Mouse (Mus musculus): ENCODE measurements around the gene Zfp704. TPM values are rescaled to one million over a fixed set of nuclear protein-coding genes. Genes with fewer than 3 reads are reported as not detected.

The Zfp704 gene
- polyA plus RNA-seq, 1 experiment from 2014 or later = 12.0 TPM

- no peak overlapping the region for H3K4me3 ChIP-seq (replicated peaks)
- ATAC-seq (ENCODE audit: low FRiP score) = no peak
- no peak overlapping the region for H3K4me2 ChIP-seq
- H3K36me3 ChIP-seq = no peaks in the 10 kb centered on the region
- H3K4me1 ChIP-seq = peaks cover 15% of the 10 kb centered on the region
- no peaks in the 10 kb centered on the region for H3K27me3 ChIP-seq (replicated peaks)
- H3K9ac ChIP-seq (replicated peaks) = no peak overlapping the region
- H3K27ac ChIP-seq (replicated peaks) = no peak overlapping the region
- 83% methylated on average over 8 of the region's 8 CpGs for WGBS
- no peaks in the 10 kb centered on the region for H3K9me3 ChIP-seq (replicated peaks)
These were observed 57.6 kb downstream of the Zfp704 start for GRCm38 (mm10) chr3:9552332-9552731.

- no peak overlapping the region for H3K27ac ChIP-seq (replicated peaks)
- no peak overlapping the region for H3K4me2 ChIP-seq
- no peaks in the 10 kb centered on the region for H3K27me3 ChIP-seq (replicated peaks)
- H3K9ac ChIP-seq (replicated peaks) = no peak overlapping the region
- no peak for ATAC-seq (ENCODE audit: low FRiP score)
- H3K36me3 ChIP-seq = no peaks in the 10 kb centered on the region
- 82% methylated on average over 1 of the region's 1 CpGs for WGBS
- H3K4me3 ChIP-seq (replicated peaks) = no peak overlapping the region
- H3K4me1 ChIP-seq = peaks cover 23% of the 10 kb centered on the region
- no peaks in the 10 kb centered on the region for H3K9me3 ChIP-seq (replicated peaks)
These were observed 59.0 kb downstream of the Zfp704 start for GRCm38 (mm10) chr3:9550930-9551329.

- no peak overlapping the region for H3K9ac ChIP-seq (replicated peaks)
- H3K27ac ChIP-seq (replicated peaks) = no peak overlapping the region
- 83% methylated on average over 5 of the region's 5 CpGs for WGBS
- H3K36me3 ChIP-seq = no peaks in the 10 kb centered on the region
- no peak overlapping the region for H3K4me3 ChIP-seq (replicated peaks)
- H3K27me3 ChIP-seq (replicated peaks) = no peaks in the 10 kb centered on the region
- H3K9me3 ChIP-seq (replicated peaks) = no peaks in the 10 kb centered on the region
- H3K4me2 ChIP-seq = no peak overlapping the region
- ATAC-seq (ENCODE audit: low FRiP score) = no peak
- peaks cover 23% of the 10 kb centered on the region for H3K4me1 ChIP-seq
These were observed 60.1 kb downstream of the Zfp704 start for GRCm38 (mm10) chr3:9549815-9550214.

GRCm38 (mm10) chr3:9548188-9548587, 61.7 kb downstream of the Zfp704 start:
- H3K9ac ChIP-seq (replicated peaks) = no peak overlapping the region
- H3K4me2 ChIP-seq = no peak overlapping the region
- WGBS = 49% methylated on average over 10 of the region's 10 CpGs
- H3K9me3 ChIP-seq (replicated peaks) = no peaks in the 10 kb centered on the region
- no peak for ATAC-seq (ENCODE audit: low FRiP score)
- H3K36me3 ChIP-seq = no peaks in the 10 kb centered on the region
- H3K27ac ChIP-seq (replicated peaks) = no peak overlapping the region
- no peak overlapping the region for H3K4me3 ChIP-seq (replicated peaks)
- peaks cover 23% of the 10 kb centered on the region for H3K4me1 ChIP-seq
- H3K27me3 ChIP-seq (replicated peaks) = no peaks in the 10 kb centered on the region

- peaks cover 18% of the 10 kb centered on the region for H3K4me1 ChIP-seq
- H3K36me3 ChIP-seq = no peaks in the 10 kb centered on the region
- H3K27me3 ChIP-seq (replicated peaks) = no peaks in the 10 kb centered on the region
- H3K9me3 ChIP-seq (replicated peaks) = no peaks in the 10 kb centered on the region
- WGBS = 44% methylated on average over 15 of the region's 15 CpGs
- no peak overlapping the region for H3K4me3 ChIP-seq (replicated peaks)
- no peak overlapping the region for H3K27ac ChIP-seq (replicated peaks)
- no peak overlapping the region for H3K9ac ChIP-seq (replicated peaks)
- no peak for ATAC-seq (ENCODE audit: low FRiP score)
- H3K4me2 ChIP-seq = no peak overlapping the region
These were observed 62.8 kb downstream of the Zfp704 start for GRCm38 (mm10) chr3:9546882-9547620.

GRCm38 (mm10) chr3:9544421-9544820, 65.5 kb downstream of the Zfp704 start:
- 95% methylated on average over 2 of the region's 2 CpGs for WGBS
- Histone ChIP-seq H3K4me2 (no peak overlapping the region), H3K9me3 (replicated peaks) (no peaks in the 10 kb centered on the region), H3K27ac (replicated peaks) (no peak overlapping the region), H3K27me3 (replicated peaks) (no peaks in the 10 kb centered on the region), H3K9ac (replicated peaks) (no peak overlapping the region), H3K4me1 (peaks cover 20% of the 10 kb centered on the region), H3K4me3 (replicated peaks) (no peak overlapping the region), H3K36me3 (no peaks in the 10 kb centered on the region)
- ATAC-seq (ENCODE audit: low FRiP score) = no peak

GRCm38 (mm10) chr3:9543916-9544315, 66.0 kb downstream of the Zfp704 start:
- H3K4me3 ChIP-seq (replicated peaks) = no peak overlapping the region
- no peaks in the 10 kb centered on the region for H3K36me3 ChIP-seq
- no peak overlapping the region for H3K27ac ChIP-seq (replicated peaks)
- ATAC-seq (ENCODE audit: low FRiP score) = no peak
- no peak overlapping the region for H3K9ac ChIP-seq (replicated peaks)
- 92% methylated on average over 5 of the region's 5 CpGs for WGBS
- H3K9me3 ChIP-seq (replicated peaks) = no peaks in the 10 kb centered on the region
- H3K4me2 ChIP-seq = no peak overlapping the region
- H3K27me3 ChIP-seq (replicated peaks) = no peaks in the 10 kb centered on the region
- H3K4me1 ChIP-seq = peaks cover 20% of the 10 kb centered on the region

- Histone ChIP-seq H3K9ac (replicated peaks) (no peak overlapping the region), H3K4me1 (peaks cover 20% of the 10 kb centered on the region), H3K9me3 (replicated peaks) (no peaks in the 10 kb centered on the region), H3K4me3 (replicated peaks) (no peak overlapping the region), H3K27me3 (replicated peaks) (no peaks in the 10 kb centered on the region), H3K27ac (replicated peaks) (no peak overlapping the region), H3K4me2 (no peak overlapping the region), H3K36me3 (no peaks in the 10 kb centered on the region)
- WGBS = 51% methylated on average over 4 of the region's 4 CpGs
- 0 out of 2 replicates have a peak, but pooled peaks have one; percentile 26 for ATAC-seq (ENCODE audit: low FRiP score)
These were observed 66.4 kb downstream of the Zfp704 start for GRCm38 (mm10) chr3:9543463-9543862.

GRCm38 (mm10) chr3:9541561-9541960, 68.3 kb downstream of the Zfp704 start:
- ATAC-seq (ENCODE audit: low FRiP score) = no peak
- no peaks in the 10 kb centered on the region for H3K36me3 ChIP-seq
- no peaks in the 10 kb centered on the region for H3K27me3 ChIP-seq (replicated peaks)
- peaks cover 9% of the 10 kb centered on the region for H3K4me1 ChIP-seq
- 93% methylated on average over 14 of the region's 14 CpGs for WGBS
- no peak overlapping the region for H3K4me2 ChIP-seq
- H3K4me3 ChIP-seq (replicated peaks) = no peak overlapping the region
- no peaks in the 10 kb centered on the region for H3K9me3 ChIP-seq (replicated peaks)
- H3K27ac ChIP-seq (replicated peaks) = no peak overlapping the region
- no peak overlapping the region for H3K9ac ChIP-seq (replicated peaks)

GRCm38 (mm10) chr3:9538510-9538909, 71.4 kb downstream of the Zfp704 start:
- Histone ChIP-seq H3K4me2 (no peak overlapping the region), H3K27ac (replicated peaks) (no peak overlapping the region), H3K9me3 (replicated peaks) (no peaks in the 10 kb centered on the region), H3K9ac (replicated peaks) (no peak overlapping the region), H3K36me3 (no peaks in the 10 kb centered on the region), H3K27me3 (replicated peaks) (no peaks in the 10 kb centered on the region), H3K4me1 (0 out of 2 replicates have a peak, but pooled peaks cover 6% of the 10 kb centered on the region), H3K4me3 (replicated peaks) (no peak overlapping the region)
- ATAC-seq (ENCODE audit: low FRiP score) = no peak
- 89% methylated on average over 2 of the region's 2 CpGs for WGBS

GRCm38 (mm10) chr3:9537889-9538288, 72.0 kb downstream of the Zfp704 start:
- H3K27me3 ChIP-seq (replicated peaks) = no peaks in the 10 kb centered on the region
- H3K4me2 ChIP-seq = no peak overlapping the region
- no peak overlapping the region for H3K27ac ChIP-seq (replicated peaks)
- H3K9ac ChIP-seq (replicated peaks) = no peak overlapping the region
- H3K9me3 ChIP-seq (replicated peaks) = no peaks in the 10 kb centered on the region
- no peaks in the 10 kb centered on the region for H3K36me3 ChIP-seq
- 73% methylated on average over 7 of the region's 7 CpGs for WGBS
- H3K4me1 ChIP-seq = 0 out of 2 replicates have a peak, but pooled peaks cover 6% of the 10 kb centered on the region
- ATAC-seq (ENCODE audit: low FRiP score) = no peak
- H3K4me3 ChIP-seq (replicated peaks) = no peak overlapping the region

- 0 out of 2 replicates have a peak overlapping the region, but pooled peaks have one; percentile 37 for H3K27ac ChIP-seq (replicated peaks)
- WGBS = 61% methylated on average over 9 of the region's 9 CpGs
- ATAC-seq (ENCODE audit: low FRiP score) = peak; percentile 72
These were observed 79.6 kb downstream of the Zfp704 start for GRCm38 (mm10) chr3:9530097-9530780.

More at GRCm38 (mm10) chr3:9530097-9530780, 79.6 kb downstream of the Zfp704 start:
- no peak overlapping the region for H3K4me3 ChIP-seq (replicated peaks)
- no peaks in the 10 kb centered on the region for H3K36me3 ChIP-seq
- H3K4me1 ChIP-seq = no peaks in the 10 kb centered on the region
- H3K4me2 ChIP-seq = no peak overlapping the region
- no peaks in the 10 kb centered on the region for H3K27me3 ChIP-seq (replicated peaks)
- no peaks in the 10 kb centered on the region for H3K9me3 ChIP-seq (replicated peaks)
- no peak overlapping the region for H3K9ac ChIP-seq (replicated peaks)
